Mouse (Mus musculus) olfactory bulb, adult 2 months (tissue): ENCODE data around the gene Olfr750.

Experiments
- CTCF ChIP-seq: fragments of 200-500 bp; IDR thresholded peaks from 2 replicates; pipeline ENCODE4 v1.5.1; 2012; ENCODE audit warnings: low read depth, mild to moderate bottlenecking, low read length, moderate library complexity; ENCODE audit not compliant: insufficient read depth
- POLR2A ChIP-seq: fragments of 200-500 bp; IDR thresholded peaks from 2 replicates; pipeline ENCODE4 v1.6.1; 2012; ENCODE audit warnings: mild to moderate bottlenecking, low read depth, low read length, moderate library complexity; ENCODE audit not compliant: insufficient read depth

DNA sequence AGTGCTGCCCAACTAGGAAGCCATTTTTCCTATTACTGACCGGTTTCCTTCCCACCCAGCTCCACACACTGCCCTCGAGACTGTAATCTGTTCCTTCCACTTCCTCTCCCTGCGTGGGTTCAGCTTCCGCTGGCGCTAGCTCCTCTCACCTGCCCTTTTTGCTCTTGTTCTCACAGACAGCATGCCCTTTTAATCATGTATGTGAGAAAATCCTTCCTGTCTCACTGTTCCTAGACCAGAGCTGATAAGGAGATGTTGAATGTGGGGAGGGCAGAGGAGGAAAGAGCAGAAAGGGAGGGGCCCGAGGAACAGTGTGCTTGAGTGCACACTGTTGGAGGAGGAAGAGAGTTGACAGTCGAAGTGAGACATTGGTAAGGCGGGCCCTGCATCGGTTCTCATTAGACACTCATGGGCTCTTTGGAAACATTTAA is 16.8 kb downstream of the Olfr750 start, which contains the start of gene Rnase12:
- TF ChIP-seq CTCF (no peak), POLR2A (no peak)
